Mouse (Mus musculus): ENCODE results near the gene Mtch1.
A peak's percentile ranks its signal among the peaks of the same experiment; 100 is the strongest.
"Not testable (repeated sequence)": the region's sequence is repeated elsewhere in the genome, so short reads cannot be mapped to it uniquely, and the experiment has no call there.

The Mtch1 gene

GRCm38 (mm10) chr17:29347645-29348256 lies at the start of gene Mtch1:
Mtch1 (minus strand) TSS chr17:29347934.
- DNase-seq (ENCODE audit: low spot score), result peak; percentile 90

GRCm38 (mm10) chr17:29396821-29397242 lies 49.1 kb upstream of the Mtch1 start:
- peak; percentile 33 for DNase-seq (ENCODE audit: low spot score)

- no peak for DNase-seq (ENCODE audit: low spot score)
These were observed 48.5 kb upstream of the Mtch1 start for GRCm38 (mm10) chr17:29396056-29396799.

GRCm38 (mm10) chr17:29395381-29395780 lies 47.6 kb upstream of the Mtch1 start:
- DNase-seq (ENCODE audit: low spot score), result no peak

- DNase-seq (ENCODE audit: low spot score), result not testable (repeated sequence)
These were observed 47.0 kb upstream of the Mtch1 start for GRCm38 (mm10) chr17:29394761-29395160.

- no peak for DNase-seq (ENCODE audit: low spot score)
These were observed 46.5 kb upstream of the Mtch1 start for GRCm38 (mm10) chr17:29394106-29394760.

- DNase-seq (ENCODE audit: low spot score), result no peak
These were observed 45.8 kb upstream of the Mtch1 start for GRCm38 (mm10) chr17:29393335-29394089.

- no peak for DNase-seq (ENCODE audit: low spot score)
These were observed 43.5 kb upstream of the Mtch1 start for GRCm38 (mm10) chr17:29391280-29391679.

GRCm38 (mm10) chr17:29388978-29389377 lies 41.2 kb upstream of the Mtch1 start:
- DNase-seq (ENCODE audit: low spot score), result no peak

GRCm38 (mm10) chr17:29385746-29386145 lies 38.0 kb upstream of the Mtch1 start:
- no peak for DNase-seq (ENCODE audit: low spot score)

- no peak for DNase-seq (ENCODE audit: low spot score)
These were observed 37.2 kb upstream of the Mtch1 start for GRCm38 (mm10) chr17:29384850-29385438.

GRCm38 (mm10) chr17:29383923-29384322 lies 36.2 kb upstream of the Mtch1 start:
- no peak for DNase-seq (ENCODE audit: low spot score)

GRCm38 (mm10) chr17:29382417-29382816 lies 34.7 kb upstream of the Mtch1 start:
- DNase-seq (ENCODE audit: low spot score), result no peak

GRCm38 (mm10) chr17:29381472-29381871 lies 33.7 kb upstream of the Mtch1 start:
- no peak for DNase-seq (ENCODE audit: low spot score)

GRCm38 (mm10) chr17:29380241-29380640 lies 32.5 kb upstream of the Mtch1 start:
- no peak for DNase-seq (ENCODE audit: low spot score)

GRCm38 (mm10) chr17:29378056-29378455 lies 30.3 kb upstream of the Mtch1 start:
- no peak for DNase-seq (ENCODE audit: low spot score)

GRCm38 (mm10) chr17:29375871-29376270 lies 28.1 kb upstream of the Mtch1 start:
- no peak for DNase-seq (ENCODE audit: low spot score)

GRCm38 (mm10) chr17:29370984-29371723 lies 23.4 kb upstream of the Mtch1 start:
- peak; percentile 95 for DNase-seq (ENCODE audit: low spot score)

- no peak for DNase-seq (ENCODE audit: low spot score)
These were observed 21.0 kb upstream of the Mtch1 start for GRCm38 (mm10) chr17:29368726-29369125.

GRCm38 (mm10) chr17:29365105-29365621 lies 17.4 kb upstream of the Mtch1 start:
- no peak for DNase-seq (ENCODE audit: low spot score)

GRCm38 (mm10) chr17:29363109-29363508 lies 15.4 kb upstream of the Mtch1 start:
- no peak for DNase-seq (ENCODE audit: low spot score)
